Mouse (Mus musculus) liver, embryonic 16.5 days (tissue): ENCODE results near the gene Serpina16. TPM values are rescaled to one million over a fixed set of nuclear protein-coding genes. Genes with fewer than 3 reads are reported as not detected.

Experiments
- polyA plus RNA-seq: library from polyadenylated mRNA; unstranded; fragments of >200 nt; fragmentation: Nextera tagmentation; extraction: Ambion mirVana; gene quantifications from 2 replicates; pipeline ENCODE4 v1.2.1, GENCODE M21; 2015

Gene Serpina16
- polyA plus RNA-seq, 1 experiment from 2014 or later: 0.07 TPM

Other genes starting within 250 kb of the Serpina16 start
- 16.2 and 20.8 TPM in 2 replicates for gene Ifi27, start 241.9 kb downstream of the Serpina16 start, polyA plus RNA-seq
- gene Ifi27l2a, start 232.5 kb downstream of the Serpina16 start, polyA plus RNA-seq: 8.1 and 9.6 TPM in 2 replicates
- gene Ifi27l2b, start 218.9 kb downstream of the Serpina16 start, polyA plus RNA-seq: 0.31 TPM in 1 of 2 replicates, not detected in the other
- 1.5 and 1.6 TPM in 2 replicates for gene Ppp4r4, start 143.9 kb downstream of the Serpina16 start, polyA plus RNA-seq
- gene Serpina10, start 44.7 kb downstream of the Serpina16 start, polyA plus RNA-seq: 47.0 and 51.0 TPM in 2 replicates
- gene Serpina6, start 18.9 kb downstream of the Serpina16 start, polyA plus RNA-seq: 1,299 and 1,398 TPM in 2 replicates
- 0.06 TPM in 2 replicates for gene Serpina1f, start 19.4 kb upstream of the Serpina16 start, polyA plus RNA-seq
- gene Serpina1d, start 97.5 kb upstream of the Serpina16 start, polyA plus RNA-seq: 566 and 660 TPM in 2 replicates
- 1,316 and 1,448 TPM in 2 replicates for gene Serpina1b, start 154.2 kb upstream of the Serpina16 start, polyA plus RNA-seq
- 1,052 and 1,237 TPM in 2 replicates for gene Serpina1a, start 187.4 kb upstream of the Serpina16 start, polyA plus RNA-seq
- 574 and 660 TPM in 2 replicates for gene Serpina1c, start 228.7 kb upstream of the Serpina16 start, polyA plus RNA-seq